Mouse (Mus musculus) limb, embryonic 14.5 days (tissue): ENCODE data around the gene Ube2d2b. TPM values are rescaled to one million over a fixed set of nuclear protein-coding genes. Genes with fewer than 3 reads are reported as not detected.

ENCODE experiments used
- ATAC-seq: fragments of 200-750 bp; cut with Nextera tagmentation; 2 replicates; pipeline ENCODE4 v1.8.0; 2017; ENCODE audit warnings: low read depth, moderate number of reproducible peaks, moderate TSS enrichment; ENCODE audit not compliant: low FRiP score
- DNase-seq: peaks from one replicate; pipeline ENCODE4 v3.0.0-alpha.2; 2015; ENCODE audit warnings: low spot score
- H3K27ac ChIP-seq: fragments of 300-500 bp; sonication (generic); replicated peaks from 2 replicates; pipeline ENCODE4 v1.5.1; 2014; ENCODE audit warnings: low read depth, mild to moderate bottlenecking, low read length, moderate library complexity, mixed read lengths
- H3K27me3 ChIP-seq: fragments of 300-500 bp; sonication (generic); 2 replicates; pipeline ENCODE4 v1.6.1; 2014; ENCODE audit warnings: low read length, mixed read lengths; ENCODE audit not compliant: control insufficient read depth, insufficient read depth
- H3K36me3 ChIP-seq: fragments of 300-500 bp; sonication (generic); 2 replicates; pipeline ENCODE4 v1.6.1; 2014; ENCODE audit warnings: mild to moderate bottlenecking, low read length, moderate library complexity, mixed read lengths; ENCODE audit not compliant: control insufficient read depth, insufficient read depth
- H3K4me1 ChIP-seq: fragments of 300-500 bp; sonication (generic); 2 replicates; pipeline ENCODE4 v1.6.1; 2014; ENCODE audit warnings: antibody characterized with exemption, low read length, mixed read lengths; ENCODE audit not compliant: control insufficient read depth, insufficient read depth
- H3K4me2 ChIP-seq: fragments of 300-500 bp; sonication (generic); replicated peaks from 2 replicates; pipeline ENCODE4 v1.6.1; 2014; ENCODE audit warnings: low read depth, mild to moderate bottlenecking, low read length, moderate library complexity; ENCODE audit not compliant: severe bottlenecking
- H3K4me3 ChIP-seq: fragments of 300-500 bp; sonication (generic); replicated peaks from 2 replicates; pipeline ENCODE4 v1.5.1; 2014; ENCODE audit warnings: low read length
- H3K9ac ChIP-seq: fragments of 300-500 bp; sonication (generic); 2 replicates; pipeline ENCODE4 v1.6.1; 2014; ENCODE audit warnings: mild to moderate bottlenecking, low read depth, low read length, moderate library complexity; ENCODE audit not compliant: severe bottlenecking
- H3K9me3 ChIP-seq: fragments of 300-500 bp; sonication (generic); 2 replicates; pipeline ENCODE4 v1.6.1; 2016; ENCODE audit warnings: low read length; ENCODE audit not compliant: control insufficient read depth
- POLR2A ChIP-seq: fragments of 200-500 bp; IDR thresholded peaks from 2 replicates; pipeline ENCODE4 v1.8.0; 2012; ENCODE audit warnings: inconsistent platforms, mild to moderate bottlenecking, moderate library complexity, borderline replicate concordance; ENCODE audit not compliant: insufficient read depth, insufficient read length; ENCODE audit errors: extremely low read depth
- WGBS: fragments of 180-500 bp; shearing (Covaris S2); extraction: QIAGEN DNeasy Blood & Tissue Kit; methylation state at CpG from one replicate; pipeline ENCODE4 v1.1.7; 2014; 5-methylcytosine and 5-hydroxymethylcytosine counted together
- polyA plus RNA-seq, 2 experiments: library from polyadenylated mRNA; depleted of rRNA in 1 of 2; stranded (reverse) in 1 of 2; unstranded in 1 of 2; fragments of >200 nt; fragmentation: Nextera tagmentation in 1 of 2; extraction: Ambion mirVana in 1 of 2; gene quantifications; 2 replicates each; pipeline versions ENCODE4 v1.2.1 to v1.2.3; 2012 to 2014

Gene Ube2d2b
- polyA plus RNA-seq, 2 experiments, result not detected

DNA sequence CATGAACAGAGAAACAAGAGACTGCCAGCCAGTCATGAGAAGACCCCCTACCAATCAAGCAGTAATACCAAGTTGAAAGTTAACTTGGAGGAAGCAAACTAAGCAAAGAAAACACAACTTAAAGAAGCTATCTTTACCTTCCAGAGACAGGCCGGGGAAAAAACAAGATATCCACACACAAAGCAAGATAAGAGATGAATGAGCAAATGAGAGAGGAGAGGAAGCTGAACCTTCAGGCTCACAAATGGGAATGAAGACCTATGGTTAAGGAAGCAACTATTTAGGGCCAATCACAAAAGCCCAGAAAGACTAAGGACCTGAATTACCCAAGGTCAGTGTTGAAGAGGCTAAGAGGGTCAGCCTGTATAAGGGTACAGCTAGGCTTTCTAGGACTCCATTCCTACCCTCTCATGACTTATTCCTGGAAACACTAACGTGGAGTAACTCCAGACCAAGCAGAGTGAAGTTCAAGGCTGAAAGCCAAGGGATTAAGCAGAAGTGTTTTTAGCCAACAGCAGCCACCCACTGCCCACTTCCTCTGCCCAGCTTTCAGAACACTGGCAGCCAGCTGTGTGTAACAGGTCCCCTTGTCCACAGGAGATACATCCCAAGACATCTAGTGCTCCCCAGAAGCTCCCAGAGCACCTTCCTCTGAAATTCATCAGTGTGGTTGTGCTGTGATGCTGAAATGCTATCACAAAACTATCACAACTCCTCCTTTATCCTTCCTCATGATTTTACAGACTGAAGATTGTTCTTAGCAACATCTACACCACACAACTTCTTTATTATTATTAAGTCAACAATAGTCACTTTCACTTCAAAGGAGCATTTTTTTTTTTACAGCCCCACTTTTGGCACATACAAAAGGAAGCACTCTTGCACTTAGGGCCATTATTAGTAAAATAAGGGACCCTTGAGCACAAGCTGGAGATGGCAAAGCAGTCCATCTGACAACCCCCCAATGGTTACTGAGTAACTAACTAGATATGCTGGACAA lies 36.5 kb downstream of the Ube2d2b start:
- no peak overlapping the region for H3K4me3 ChIP-seq
- H3K27me3 ChIP-seq, result no peaks in the 10 kb centered on the region
- peaks cover 8% of the 10 kb centered on the region; the same call in 1 of the 2 replicates for H3K4me1 ChIP-seq
- no peak overlapping the region for H3K4me2 ChIP-seq
- 69% methylated on average over 2 of the region's 2 CpGs for WGBS
- TF ChIP-seq POLR2A, result no peak
- no peaks in the 10 kb centered on the region for H3K9me3 ChIP-seq
- no peak overlapping the region for H3K27ac ChIP-seq
- H3K9ac ChIP-seq, result no peak overlapping the region
- no peaks in the 10 kb centered on the region for H3K36me3 ChIP-seq
- ATAC-seq (no peak), DNase-seq (no peak)

DNA sequence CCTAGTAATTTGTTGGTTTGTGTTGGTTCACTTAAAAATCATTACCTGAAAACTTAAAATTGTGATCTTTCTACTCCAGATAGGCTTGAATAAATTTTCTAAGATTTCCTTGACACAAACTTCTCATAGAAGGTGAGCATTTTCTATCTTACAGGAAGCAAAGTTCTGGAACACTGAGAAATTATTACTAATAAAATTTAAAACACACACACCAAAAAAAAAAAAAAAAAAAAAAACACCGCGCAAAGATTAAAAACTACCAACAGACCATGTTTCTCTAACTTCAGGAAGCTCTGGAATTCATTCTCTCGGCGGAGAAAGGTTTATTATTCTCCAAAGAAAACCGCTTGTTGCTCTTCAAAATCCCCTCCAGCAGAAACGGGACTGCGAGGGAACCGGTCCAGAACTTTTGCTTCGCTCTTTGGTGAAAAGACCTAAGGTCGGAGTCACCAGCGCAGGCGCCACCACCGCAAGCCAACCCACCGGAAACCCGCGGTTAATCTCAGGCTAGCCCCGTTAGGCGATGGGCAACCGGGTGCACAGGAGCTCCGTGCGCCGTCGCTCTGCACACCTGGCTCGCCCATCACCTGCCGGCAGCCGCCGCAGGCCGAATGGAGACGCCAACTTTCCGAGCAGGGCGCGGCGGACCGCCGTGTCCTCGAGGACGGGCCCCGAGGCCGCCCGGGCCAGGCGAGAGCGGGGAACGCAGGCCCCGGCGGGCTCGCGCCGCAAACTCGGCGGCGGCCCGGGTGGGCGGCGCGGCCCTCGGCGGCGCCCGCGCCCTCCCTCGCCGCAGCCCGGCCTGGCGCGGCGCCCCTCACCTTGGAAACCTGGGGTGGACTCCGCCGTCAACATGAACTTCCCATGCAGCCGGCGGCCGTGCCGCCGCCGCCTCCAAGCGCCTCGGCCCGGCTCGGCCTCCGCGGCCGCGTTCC lies 38.3 kb downstream of the Ube2d2b start:
- peak overlapping the region; percentile 43 for H3K4me2 ChIP-seq
- peak overlapping the region; percentile 84 for H3K4me3 ChIP-seq
- DNase-seq (peak; percentile 54), ATAC-seq (peak; percentile 70; the same call in 1 of the 2 replicates)
- H3K27ac ChIP-seq, result peak overlapping the region; percentile 96
- no peak for TF ChIP-seq POLR2A
- WGBS, result under 1% methylated on average over 65 of the region's 82 CpGs
- H3K36me3 ChIP-seq, result no peaks in the 10 kb centered on the region
- H3K9ac ChIP-seq, result peak overlapping the region; percentile 93
- no peaks in the 10 kb centered on the region for H3K9me3 ChIP-seq
- H3K4me1 ChIP-seq, result peaks cover 8% of the 10 kb centered on the region; the same call in 1 of the 2 replicates
- H3K27me3 ChIP-seq, result no peaks in the 10 kb centered on the region

DNA sequence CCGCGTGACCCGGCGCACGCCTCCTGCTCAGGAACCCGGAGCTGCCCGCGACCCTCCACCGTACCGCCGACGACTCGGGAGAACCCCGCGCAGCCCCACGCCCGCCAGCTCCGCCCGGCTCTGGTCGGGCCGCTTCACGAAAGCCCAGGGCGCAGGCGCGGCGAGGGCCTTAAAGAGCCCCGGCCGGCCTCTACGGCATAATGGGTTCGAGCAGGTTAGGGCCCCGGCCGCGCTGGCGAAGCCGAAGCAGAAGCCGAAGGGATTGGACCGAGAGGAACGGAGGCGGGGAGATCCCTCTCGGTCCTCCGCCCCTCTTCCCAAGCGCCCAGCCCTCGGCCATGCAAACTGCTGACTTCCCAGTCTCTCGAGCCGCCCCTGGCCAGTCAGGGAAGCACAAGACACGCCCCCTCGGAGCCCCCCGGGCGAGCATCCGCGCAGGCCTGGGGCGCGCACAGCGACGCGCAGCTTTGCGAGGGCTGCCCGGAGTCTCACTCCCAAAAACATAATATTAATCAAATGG lies 39.1 kb downstream of the Ube2d2b start:
- H3K27ac ChIP-seq, result peak overlapping the region; percentile 96
- peak overlapping the region; percentile 43 for H3K4me2 ChIP-seq
- ATAC-seq, result peak; percentile 98
- TF ChIP-seq POLR2A, result 0 out of 2 replicates have a peak, but pooled peaks have one; percentile 79
- H3K27me3 ChIP-seq, result no peaks in the 10 kb centered on the region
- no peaks in the 10 kb centered on the region for H3K9me3 ChIP-seq
- H3K4me1 ChIP-seq, result peaks cover 8% of the 10 kb centered on the region; the same call in 1 of the 2 replicates
- no peaks in the 10 kb centered on the region for H3K36me3 ChIP-seq
- peak overlapping the region; percentile 93 for H3K9ac ChIP-seq
- peak overlapping the region; percentile 84 for H3K4me3 ChIP-seq
- under 1% methylated on average over 47 of the region's 58 CpGs for WGBS
- DNase-seq, result peak; percentile 97

DNA sequence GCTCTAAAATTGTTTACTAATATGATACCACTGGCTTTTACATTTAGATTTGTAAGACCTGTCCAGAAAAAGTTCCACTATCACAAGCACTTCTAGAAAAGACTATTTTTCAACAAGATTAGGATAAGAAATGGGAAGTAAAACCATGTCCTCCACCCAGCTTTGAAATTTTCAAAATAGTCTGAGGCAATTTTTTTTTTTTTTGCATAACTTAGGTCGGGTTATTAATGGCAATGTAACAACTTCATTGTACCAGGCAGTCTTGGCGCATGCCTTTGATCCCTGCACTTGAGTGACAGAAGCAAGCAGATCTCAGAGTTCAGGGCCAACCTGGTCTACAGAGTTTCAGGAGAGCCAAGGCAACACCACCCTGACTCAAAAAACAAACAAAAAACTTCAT lies 39.8 kb downstream of the Ube2d2b start:
- Histone ChIP-seq H3K9me3 (no peaks in the 10 kb centered on the region), H3K27ac (no peak overlapping the region), H3K36me3 (no peaks in the 10 kb centered on the region), H3K9ac (no peak overlapping the region), H3K27me3 (no peaks in the 10 kb centered on the region), H3K4me2 (no peak overlapping the region), H3K4me3 (no peak overlapping the region), H3K4me1 (peaks cover 8% of the 10 kb centered on the region; the same call in 1 of the 2 replicates)
- DNase-seq (no peak), ATAC-seq (no peak)
- WGBS, result 61% methylated on average over 2 of the region's 2 CpGs
- TF ChIP-seq POLR2A, result no peak

DNA sequence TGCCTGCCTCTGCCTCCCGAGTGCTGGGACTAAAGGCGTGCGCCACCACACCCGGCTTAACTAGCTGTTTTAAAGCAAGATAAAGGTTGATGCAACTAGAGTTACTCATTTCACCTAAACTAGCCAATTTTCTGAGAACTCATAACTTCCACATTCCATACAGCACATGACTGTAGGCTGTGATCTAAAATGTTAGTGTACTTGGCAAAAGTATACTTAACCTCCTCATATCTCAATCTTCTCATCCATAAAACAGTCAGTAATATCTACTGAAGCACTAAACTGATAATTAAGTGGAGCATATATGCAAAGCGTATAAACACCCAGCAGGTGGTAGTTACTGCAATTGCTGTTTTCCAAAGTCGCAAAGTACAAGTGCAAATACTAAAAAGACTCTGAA lies 43.4 kb downstream of the Ube2d2b start:
- DNase-seq (no peak), ATAC-seq (no peak)
- Histone ChIP-seq H3K36me3 (no peaks in the 10 kb centered on the region), H3K4me3 (no peak overlapping the region), H3K4me2 (no peak overlapping the region), H3K27ac (no peak overlapping the region), H3K27me3 (no peaks in the 10 kb centered on the region), H3K9me3 (no peaks in the 10 kb centered on the region), H3K9ac (no peak overlapping the region), H3K4me1 (peaks cover 2% of the 10 kb centered on the region; the same call in 1 of the 2 replicates)
- no peak for TF ChIP-seq POLR2A
- WGBS, result 83% methylated on average over 6 of the region's 6 CpGs
